Comparison of ENCODE assay signal across 7 mouse cellular contexts in the genomic region with DNA sequence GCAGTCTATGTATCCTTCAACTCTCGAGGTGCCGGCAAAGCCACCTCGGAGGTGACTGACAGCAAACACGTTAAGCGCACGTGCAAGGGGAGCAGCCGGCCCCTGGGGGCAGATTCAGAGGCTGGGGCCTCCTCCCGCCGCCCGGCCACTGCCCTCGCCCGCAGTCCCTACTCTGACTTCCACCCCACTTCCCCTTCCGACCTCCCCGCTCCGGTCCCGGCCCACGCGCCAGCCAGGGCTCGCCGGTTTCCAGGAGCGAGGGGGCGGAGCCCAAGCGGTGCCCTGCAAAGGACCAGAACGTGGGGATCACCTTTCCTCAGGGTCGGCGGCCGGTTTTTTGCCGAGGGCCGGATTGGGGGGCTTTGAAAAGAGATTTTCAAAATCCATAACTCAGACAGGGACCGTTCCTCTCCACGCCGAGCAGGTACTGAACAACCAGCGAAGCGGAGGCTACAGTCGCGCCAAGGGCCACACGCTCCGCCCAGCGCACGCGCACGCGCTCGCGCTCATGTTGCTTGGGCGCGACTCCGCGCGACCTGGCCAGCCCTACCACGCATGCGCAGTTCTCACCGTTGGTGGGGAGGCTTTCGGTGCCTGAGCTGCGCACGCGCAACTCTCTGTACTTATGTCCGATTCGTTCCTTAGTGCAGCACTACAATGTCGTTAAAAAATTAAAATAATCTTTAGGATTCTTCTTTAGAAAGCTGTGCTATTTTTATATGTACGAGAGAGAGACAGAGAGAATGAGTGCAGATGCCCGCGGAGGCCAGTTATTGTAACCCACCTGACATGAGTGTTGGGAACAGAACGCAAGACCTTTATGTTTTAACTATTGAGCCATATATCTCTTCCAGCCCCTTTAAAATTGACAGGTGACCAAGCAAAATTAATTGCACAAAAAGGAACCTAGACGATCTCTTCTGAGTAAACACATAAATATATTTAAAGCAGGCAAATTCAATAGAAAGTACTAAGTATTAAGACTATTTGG. TPM values are rescaled to one million over a fixed set of nuclear protein-coding genes. Genes with fewer than 3 reads are reported as not detected.
A peak's percentile ranks its signal among the peaks of the same experiment; 100 is the strongest.
DNase-seq lines count a peak whose midpoint lies in the region; ATAC-seq lines count a peak whose summit lies in the region.

TSS of gene Zc3h8 (minus strand) at position 540 of the 991 bp plus-strand sequence.

- WGBS in embryonic facial prominence, embryonic 11.5 days, result 2% methylated on average over 65 of the region's 65 CpGs
- 1% methylated on average over 65 of the region's 65 CpGs for WGBS in limb, embryonic 11.5 days
- 2% methylated on average over 65 of the region's 65 CpGs for WGBS in midbrain, embryonic 14.5 days

- peak within 1 kb of the TSS; percentile 73 for H3K4me2 ChIP-seq in embryonic facial prominence, embryonic 11.5 days (ENCODE audit: low read depth, low read length)
- H3K4me2 ChIP-seq in limb, embryonic 11.5 days (ENCODE audit: low read depth, severe bottlenecking), result peak within 1 kb of the TSS; percentile 77
- H3K4me2 ChIP-seq in midbrain, embryonic 14.5 days (ENCODE audit: low read length), result peak within 1 kb of the TSS; percentile 64

- DNase-seq in adrenal gland, postnatal 14 days, result peak; percentile 99
- DNase-seq in embryonic facial prominence, embryonic 11.5 days (ENCODE audit: low spot score), result peak; percentile 99
- DNase-seq in heart, adult 11 months, result peak; percentile 100
- DNase-seq in kidney, adult 18-20 months, result peak; percentile 98
- peak; percentile 98 for DNase-seq in limb, embryonic 11.5 days (ENCODE audit: low spot score)
- peak; percentile 100 for DNase-seq in midbrain, embryonic 14.5 days
- peak; percentile 95 to 96 for DNase-seq in spleen, adult 18-20 months

- peak within 1 kb of the TSS; percentile 73 for H3K27ac ChIP-seq in embryonic facial prominence, embryonic 11.5 days (replicated peaks; ENCODE audit: low read depth, low read length)
- peak within 1 kb of the TSS; percentile 69 for H3K27ac ChIP-seq in limb, embryonic 11.5 days (replicated peaks; ENCODE audit: low read depth, low read length)
- H3K27ac ChIP-seq in midbrain, embryonic 14.5 days (replicated peaks; ENCODE audit: low read depth, low read length), result peak within 1 kb of the TSS; percentile 85

- H3K4me1 ChIP-seq in embryonic facial prominence, embryonic 11.5 days (ENCODE audit: control insufficient read depth, insufficient read depth, low read length), result no peaks in the 10 kb centered on the region
- H3K4me1 ChIP-seq in limb, embryonic 11.5 days (ENCODE audit: control insufficient read depth, insufficient read depth, low read length), result no peaks in the 10 kb centered on the region
- H3K4me1 ChIP-seq in midbrain, embryonic 14.5 days (ENCODE audit: control insufficient read depth, insufficient read depth, low read length), result peaks cover 4% of the 10 kb centered on the region; the same call in 1 of the 2 replicates

- H3K27me3 ChIP-seq in embryonic facial prominence, embryonic 11.5 days (ENCODE audit: control insufficient read depth, insufficient read depth, low read length), result no peaks in the 10 kb centered on the region
- H3K27me3 ChIP-seq in limb, embryonic 11.5 days (ENCODE audit: control insufficient read depth, insufficient read depth, low read length), result no peaks in the 10 kb centered on the region
- H3K27me3 ChIP-seq in midbrain, embryonic 14.5 days (ENCODE audit: control insufficient read depth, insufficient read depth, low read length), result no peaks in the 10 kb centered on the region

- ATAC-seq in embryonic facial prominence, embryonic 11.5 days (replicated peaks; ENCODE audit: insufficient number of reproducible peaks, low FRiP score, low TSS enrichment, low read depth), result peak; percentile 90
- peak; percentile 88 for ATAC-seq in limb, embryonic 11.5 days (ENCODE audit: insufficient number of reproducible peaks, low FRiP score, low TSS enrichment, low read depth)
- peak; percentile 90 for ATAC-seq in midbrain, embryonic 14.5 days (ENCODE audit: low FRiP score, low TSS enrichment)

- H3K9me3 ChIP-seq in embryonic facial prominence, embryonic 11.5 days (replicated peaks; ENCODE audit: control insufficient read depth, low read length), result no peaks in the 10 kb centered on the region
- no peaks in the 10 kb centered on the region for H3K9me3 ChIP-seq in limb, embryonic 11.5 days (ENCODE audit: control insufficient read depth, low read length)
- no peaks in the 10 kb centered on the region for H3K9me3 ChIP-seq in midbrain, embryonic 14.5 days (ENCODE audit: control insufficient read depth, low read length)

- H3K36me3 ChIP-seq in embryonic facial prominence, embryonic 11.5 days (replicated peaks; ENCODE audit: control insufficient read depth, insufficient read depth, low read depth, low read length), result no peaks in the 10 kb centered on the region
- H3K36me3 ChIP-seq in limb, embryonic 11.5 days (ENCODE audit: control insufficient read depth, insufficient read depth, low read length), result no peaks in the 10 kb centered on the region
- H3K36me3 ChIP-seq in midbrain, embryonic 14.5 days (ENCODE audit: control insufficient read depth, insufficient read depth, low read length), result 0 out of 2 replicates have a peak, but pooled peaks cover 1% of the 10 kb centered on the region

- H3K4me3 ChIP-seq in embryonic facial prominence, embryonic 11.5 days (ENCODE audit: low read depth, low read length), result peak within 1 kb of the TSS; percentile 73
- H3K4me3 ChIP-seq in limb, embryonic 11.5 days (ENCODE audit: low read depth, low read length), result peak within 1 kb of the TSS; percentile 56
- H3K4me3 ChIP-seq in midbrain, embryonic 14.5 days (replicated peaks; ENCODE audit: low read depth, low read length), result peak within 1 kb of the TSS; percentile 76

- peak within 1 kb of the TSS; percentile 81 for H3K9ac ChIP-seq in embryonic facial prominence, embryonic 11.5 days (replicated peaks; ENCODE audit: low read length)
- peak within 1 kb of the TSS; percentile 64 for H3K9ac ChIP-seq in limb, embryonic 11.5 days (ENCODE audit: low read length)
- peak within 1 kb of the TSS; percentile 74 for H3K9ac ChIP-seq in midbrain, embryonic 14.5 days (replicated peaks; ENCODE audit: low read length)

RNA-seq across cellular contexts. Expression of gene Zc3h8, which starts in this region (rescaled TPM):
- 3.9 and 4.7 TPM in 2 replicates for total RNA-seq in adrenal gland, postnatal 14 days (2021)
- polyA plus RNA-seq in embryonic facial prominence, embryonic 11.5 days (2014; fragmentation: Nextera tagmentation; extraction: Ambion mirVana), result 10.9 and 11.0 TPM in 2 replicates
- polyA plus RNA-seq in limb, embryonic 11.5 days (2014; fragmentation: Nextera tagmentation; extraction: Ambion mirVana), result 8.5 and 11.4 TPM in 2 replicates
- polyA plus RNA-seq in midbrain, embryonic 14.5 days (2014; fragmentation: Nextera tagmentation; extraction: Ambion mirVana), result 12.4 and 14.1 TPM in 2 replicates

Comparison
In these comparisons a context has a peak if more than half of its experiments do, and no peak if none do; other contexts are left out.
1. Peak in every context shown above with its lines: DNase-seq, ATAC-seq, H3K4me3 ChIP-seq and H3K27ac ChIP-seq.